Mouse (Mus musculus): ENCODE data around the gene Cyp2b19. TPM values are rescaled to one million over a fixed set of nuclear protein-coding genes. Genes with fewer than 3 reads are reported as not detected.

Gene Cyp2b19
- 0.87 TPM in 1 of 2 replicates, not detected in the other for polyA plus RNA-seq (2015; fragmentation: Nextera tagmentation; extraction: Ambion mirVana)

DNA sequence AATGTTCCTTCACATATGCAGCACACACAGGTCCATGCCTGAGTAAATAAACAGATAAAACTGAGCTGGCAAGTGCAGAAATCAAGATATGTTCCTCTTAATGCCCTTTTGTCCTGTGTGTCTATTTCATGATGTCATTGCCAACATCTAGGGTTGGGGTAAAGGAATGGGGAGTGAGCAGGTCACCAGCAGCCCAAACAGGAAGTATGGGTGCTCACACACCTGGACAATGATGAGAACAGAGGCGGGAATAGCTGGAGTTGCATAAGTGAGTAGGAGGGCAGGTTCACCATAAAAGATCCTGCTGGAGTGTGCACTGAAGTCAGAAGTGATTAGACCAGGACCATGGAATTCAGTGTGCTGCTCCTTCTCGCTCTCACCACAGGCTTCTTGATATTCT is at the start of gene Cyp2b19:
Gene Cyp2b19 (plus strand): TSS at position 301 of the 400 bp plus-strand sequence.

GRCm38 (mm10) chr7:26808592-26808991 is 51.6 kb downstream of the Cyp2b19 start, which contains the start of gene Cyp2g1:
TSS of gene Cyp2g1 (plus strand) at chr7:26808892.

Other genes with a start within 250 kb of the Cyp2b19 start
- not detected in 2 replicates for gene Nlrp9a, start 222.1 kb upstream of the Cyp2b19 start, polyA plus RNA-seq (2015; fragmentation: Nextera tagmentation; extraction: Ambion mirVana)
- not detected in 2 replicates for gene Vmn1r185, start 138.7 kb upstream of the Cyp2b19 start, polyA plus RNA-seq (2015; fragmentation: Nextera tagmentation; extraction: Ambion mirVana)
- gene Cyp2b23, start 70.7 kb upstream of the Cyp2b19 start, polyA plus RNA-seq (2015; fragmentation: Nextera tagmentation; extraction: Ambion mirVana) = not detected in 2 replicates
- gene Cyp2g1, start 51.8 kb downstream of the Cyp2b19 start, polyA plus RNA-seq (2015; fragmentation: Nextera tagmentation; extraction: Ambion mirVana) = not detected in 2 replicates
- gene Cyp2a5, start 78.2 kb downstream of the Cyp2b19 start, polyA plus RNA-seq (2015; fragmentation: Nextera tagmentation; extraction: Ambion mirVana) = not detected in 2 replicates
- gene Cyp2a22, start 182.2 kb downstream of the Cyp2b19 start, polyA plus RNA-seq (2015; fragmentation: Nextera tagmentation; extraction: Ambion mirVana) = not detected in 2 replicates

Measured in skeletal muscle tissue, postnatal 0 days (tissue).